Mouse (Mus musculus): ENCODE measurements around the gene Gm12695. TPM values are rescaled to one million over a fixed set of nuclear protein-coding genes. Genes with fewer than 3 reads are reported as not detected.

Gm12695 gene
- not detected for total RNA-seq (2021)
- long read RNA-seq, experiment 1 = 0 reads
- long read RNA-seq, experiment 2 = 0 reads

- Histone ChIP-seq H3K27ac (no peak within 1 kb of the TSS), H3K4me3 (no peak within 1 kb of the TSS)
- DNase-seq (ENCODE audit: low spot score in 2 of 2) = no peak
- no peak for TF ChIP-seq CTCF (conservative IDR thresholded peaks at IDR 0.05)
These were observed at the start of gene Gm12695 for GRCm38 (mm10) chr4:96785086-96785485. Gene Gm12695, minus strand, starts transcription at chr4:96785186.

- no peak for DNase-seq (ENCODE audit: low spot score in 2 of 2)
- Histone ChIP-seq H3K27ac (no peak overlapping the region), H3K4me3 (no peak overlapping the region)
- TF ChIP-seq CTCF (conservative IDR thresholded peaks at IDR 0.05) = no peak
These were observed 40.6 kb upstream of the Gm12695 start for GRCm38 (mm10) chr4:96825540-96826045.

- H3K27ac ChIP-seq = no peak overlapping the region
- no peak overlapping the region for H3K4me3 ChIP-seq
- no peak for TF ChIP-seq CTCF (conservative IDR thresholded peaks at IDR 0.05)
- DNase-seq (ENCODE audit: low spot score in 2 of 2) = no peak
These were observed 22.1 kb upstream of the Gm12695 start for GRCm38 (mm10) chr4:96806824-96807808.

- Histone ChIP-seq H3K27ac (no peak overlapping the region), H3K4me3 (no peak overlapping the region)
- peak; percentile 94 for TF ChIP-seq CTCF (conservative IDR thresholded peaks at IDR 0.05)
- DNase-seq (ENCODE audit: low spot score in 2 of 2) = peak; percentile 55 to 63
These were observed 14.6 kb upstream of the Gm12695 start for GRCm38 (mm10) chr4:96799380-96800157.

- peak; percentile 7 to 27 for DNase-seq (ENCODE audit: low spot score in 2 of 2)
- no peak overlapping the region for H3K4me3 ChIP-seq
- peak overlapping the region; percentile 1; the same call in 1 of the 2 replicates for H3K27ac ChIP-seq
- no peak for TF ChIP-seq CTCF (conservative IDR thresholded peaks at IDR 0.05)
These were observed 12.6 kb upstream of the Gm12695 start for GRCm38 (mm10) chr4:96797583-96797982.

- no peak for TF ChIP-seq CTCF (conservative IDR thresholded peaks at IDR 0.05)
- H3K4me3 ChIP-seq = no peak overlapping the region
- no peak for DNase-seq (ENCODE audit: low spot score in 2 of 2)
- no peak overlapping the region for H3K27ac ChIP-seq
These were observed 6.3 kb upstream of the Gm12695 start for GRCm38 (mm10) chr4:96791301-96791700.

- no peak for DNase-seq (ENCODE audit: low spot score in 2 of 2)
- TF ChIP-seq CTCF (conservative IDR thresholded peaks at IDR 0.05) = no peak
- Histone ChIP-seq H3K4me3 (no peak overlapping the region), H3K27ac (no peak overlapping the region)
These were observed 4.9 kb upstream of the Gm12695 start for GRCm38 (mm10) chr4:96789905-96790304.

- no peak overlapping the region for H3K4me3 ChIP-seq
- no peak overlapping the region for H3K27ac ChIP-seq
- no peak for TF ChIP-seq CTCF (conservative IDR thresholded peaks at IDR 0.05)
- DNase-seq (ENCODE audit: low spot score in 2 of 2) = no peak
These were observed 1.6 kb upstream of the Gm12695 start for GRCm38 (mm10) chr4:96786610-96787009.

GRCm38 (mm10) chr4:96772966-96773566, 11.9 kb downstream of the Gm12695 start:
- TF ChIP-seq CTCF (conservative IDR thresholded peaks at IDR 0.05) = no peak
- DNase-seq (ENCODE audit: low spot score in 2 of 2) = no peak
- H3K27ac ChIP-seq = no peak overlapping the region
- H3K4me3 ChIP-seq = no peak overlapping the region

GRCm38 (mm10) chr4:96766396-96766998, 18.5 kb downstream of the Gm12695 start:
- DNase-seq (ENCODE audit: low spot score in 2 of 2) = peak; percentile 20 to 34
- TF ChIP-seq CTCF (conservative IDR thresholded peaks at IDR 0.05) = no peak
- no peak overlapping the region for H3K27ac ChIP-seq
- no peak overlapping the region for H3K4me3 ChIP-seq

- Histone ChIP-seq H3K4me3 (no peak overlapping the region), H3K27ac (no peak overlapping the region)
- peak in 1 of 2 experiments; percentile 16 for DNase-seq (ENCODE audit: low spot score in 2 of 2)
- TF ChIP-seq CTCF (conservative IDR thresholded peaks at IDR 0.05) = no peak
These were observed 33.0 kb downstream of the Gm12695 start for GRCm38 (mm10) chr4:96751953-96752352.

- no peak for DNase-seq (ENCODE audit: low spot score in 2 of 2)
- Histone ChIP-seq H3K4me3 (no peak overlapping the region), H3K27ac (no peak overlapping the region)
- no peak for TF ChIP-seq CTCF (conservative IDR thresholded peaks at IDR 0.05)
These were observed 44.5 kb downstream of the Gm12695 start for GRCm38 (mm10) chr4:96740472-96740871.

Measured in layer of hippocampus, adult 2 months (tissue).